Mouse (Mus musculus): Measurements from ENCODE around the gene Rtl8b.

DNA sequence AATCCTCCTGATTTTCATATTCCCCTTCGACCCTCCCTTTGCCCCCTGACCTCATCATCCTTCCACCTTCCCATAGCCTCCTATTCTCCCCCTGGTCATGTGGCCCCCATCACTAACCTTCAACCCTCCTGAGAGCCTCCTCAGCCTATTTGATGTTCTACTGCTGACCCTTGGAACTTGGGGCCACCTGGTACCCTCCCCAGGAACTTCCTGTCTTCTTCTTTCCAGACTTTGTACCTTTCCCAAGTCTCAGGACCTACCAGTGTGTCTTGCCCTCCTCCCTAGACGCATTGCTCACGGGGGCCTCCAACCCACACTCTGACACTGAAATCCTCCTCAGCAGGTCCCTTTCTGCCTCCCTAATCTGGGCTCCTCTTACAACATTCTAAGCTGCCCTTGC, 32.5 kb upstream of the Rtl8b start:
- TF ChIP-seq CTCF (IDR thresholded peaks at IDR 0.05; ENCODE audit: low read depth, low read length): no peak
- TF ChIP-seq EP300 (IDR thresholded peaks at IDR 0.05; ENCODE audit: insufficient read depth, low read depth, low read length): no peak
- no peak for TF ChIP-seq POLR2A (IDR thresholded peaks at IDR 0.05; ENCODE audit: insufficient read depth, low read length)

Measured in ES-Bruce4 (cell line).